Mouse (Mus musculus) heart, adult 18-20 months (tissue): ENCODE measurements at regions not wholly inside any gene's neighbourhood (a gene's known extent, or its start where the extent isn't known, plus 50 kb on each side); places are given as distances from the start of the nearest gene placed in this dataset.

Source experiments
- DNase-seq, 2 experiments: peaks; one replicate each; pipeline ENCODE4 v3.0.0; 2021 to 2022; ENCODE audit warnings: mixed read lengths in 1 of 2

- no peak for DNase-seq
These were observed 174.6 kb upstream of the Srrm4 start for GRCm38 (mm10) chr5:116766261-116766660.

- no peak for DNase-seq
These were observed 169.7 kb upstream of the Srrm4 start for GRCm38 (mm10) chr5:116761323-116761722.

GRCm38 (mm10) chr5:116758687-116759086 lies 167.1 kb upstream of the Srrm4 start:
- no peak for DNase-seq

GRCm38 (mm10) chr5:116752941-116753340 lies 161.3 kb upstream of the Srrm4 start:
- no peak for DNase-seq

GRCm38 (mm10) chr5:116752096-116752495 lies 160.5 kb upstream of the Srrm4 start:
- DNase-seq = no peak

- no peak for DNase-seq
These were observed 154.2 kb upstream of the Srrm4 start for GRCm38 (mm10) chr5:116745776-116746175.

GRCm38 (mm10) chr5:116744389-116744788 lies 152.8 kb upstream of the Srrm4 start:
- DNase-seq = no peak

- no peak for DNase-seq
These were observed 144.0 kb upstream of the Srrm4 start for GRCm38 (mm10) chr5:116735622-116736021.

- no peak for DNase-seq
These were observed 139.9 kb upstream of the Srrm4 start for GRCm38 (mm10) chr5:116731509-116731908.

- DNase-seq = no peak
These were observed 127.6 kb upstream of the Srrm4 start for GRCm38 (mm10) chr5:116719200-116719599.

GRCm38 (mm10) chr5:116714256-116714655 lies 122.6 kb upstream of the Srrm4 start:
- DNase-seq = peak in 1 of 2 experiments; percentile 14

- DNase-seq = no peak
These were observed 120.4 kb upstream of the Srrm4 start for GRCm38 (mm10) chr5:116712056-116712455.

- DNase-seq = no peak
These were observed 116.9 kb upstream of the Srrm4 start for GRCm38 (mm10) chr5:116708505-116708904.

GRCm38 (mm10) chr5:116662466-116662865 lies 70.8 kb upstream of the Srrm4 start:
- DNase-seq = no peak

- DNase-seq = no peak
These were observed 70.2 kb upstream of the Srrm4 start for GRCm38 (mm10) chr5:116661851-116662250.

GRCm38 (mm10) chr5:116654486-116655420 lies 63.1 kb upstream of the Srrm4 start:
- DNase-seq = no peak
